Mouse (Mus musculus) E14TG2a.4 (cell line): ENCODE measurements around the gene Ly75.

ENCODE experiments used
- CTCF ChIP-seq: conservative IDR thresholded peaks from 2 replicates; pipeline ENCODE4 v1.5.1; 2014; ENCODE audit warnings: low read length
- POU5F1 ChIP-seq: IDR thresholded peaks from 2 replicates; pipeline ENCODE4 v1.6.1; 2014; ENCODE audit warnings: low read length, borderline replicate concordance

GRCm38 (mm10) chr2:60370188-60370587 is 12.9 kb downstream of the Ly75 start:
- TF ChIP-seq CTCF (no peak), POU5F1 (no peak)
